Mouse (Mus musculus): ENCODE measurements at regions not wholly inside any gene's neighbourhood (a gene's known extent, or its start where the extent isn't known, plus 50 kb on each side); places are given as distances from the start of the nearest gene placed in this dataset.

- TF ChIP-seq CTCF (IDR thresholded peaks at IDR 0.05; ENCODE audit: control insufficient read depth, insufficient read depth, insufficient read length), result no peak
- TF ChIP-seq MYOD1 (IDR thresholded peaks at IDR 0.05; ENCODE audit: control insufficient read depth, insufficient read length, low read depth), result no peak
- TF ChIP-seq USF1 (IDR thresholded peaks at IDR 0.05; ENCODE audit: low read depth), result no peak
- no peak for TF ChIP-seq MYOG (IDR thresholded peaks at IDR 0.05; ENCODE audit: control insufficient read depth, extremely low read depth, insufficient read length)
- TF ChIP-seq CEBPB (IDR thresholded peaks at IDR 0.05; ENCODE audit: low read depth), result no peak
These were observed 88.5 kb upstream of the Pgrmc2 start for GRCm38 (mm10) chr3:41171310-41171709.

Data from C2C12 (cell line).